Mouse (Mus musculus) hindbrain, embryonic 12.5 days (tissue): ENCODE results near the gene Shroom3. TPM values are rescaled to one million over a fixed set of nuclear protein-coding genes. Genes with fewer than 3 reads are reported as not detected.

Experiments
- ATAC-seq: fragments of 200-750 bp; cut with Nextera tagmentation; 2 replicates; pipeline ENCODE4 v1.8.0; 2017; ENCODE audit warnings: moderate TSS enrichment; ENCODE audit not compliant: low FRiP score
- H3K27ac ChIP-seq: fragments of 300-500 bp; sonication (generic); 2 replicates; pipeline ENCODE4 v1.5.1; 2016; ENCODE audit warnings: mild to moderate bottlenecking
- H3K27me3 ChIP-seq: fragments of 300-500 bp; sonication (generic); 2 replicates; pipeline ENCODE4 v1.6.1; 2016; ENCODE audit warnings: mild to moderate bottlenecking
- H3K36me3 ChIP-seq: fragments of 300-500 bp; sonication (generic); 2 replicates; pipeline ENCODE4 v1.6.1; 2016; ENCODE audit warnings: mild to moderate bottlenecking
- H3K4me1 ChIP-seq: fragments of 300-500 bp; sonication (generic); 2 replicates; pipeline ENCODE4 v1.6.1; 2016
- H3K4me2 ChIP-seq: fragments of 300-500 bp; sonication (generic); replicated peaks from 2 replicates; pipeline ENCODE4 v1.6.1; 2016; ENCODE audit warnings: mild to moderate bottlenecking
- H3K4me3 ChIP-seq: fragments of 300-500 bp; sonication (generic); 2 replicates; pipeline ENCODE4 v1.5.1; 2016; ENCODE audit warnings: mild to moderate bottlenecking
- H3K9ac ChIP-seq: fragments of 300-500 bp; sonication (generic); 2 replicates; pipeline ENCODE4 v1.6.1; 2016; ENCODE audit warnings: mild to moderate bottlenecking, moderate library complexity
- H3K9me3 ChIP-seq: fragments of 300-500 bp; sonication (generic); replicated peaks from 2 replicates; pipeline ENCODE4 v1.6.1; 2016; ENCODE audit warnings: mild to moderate bottlenecking
- WGBS: fragments of 180-500 bp; shearing (Covaris S2); methylation state at CpG from one replicate; pipeline ENCODE4 v1.1.7; 2016; 5-methylcytosine and 5-hydroxymethylcytosine counted together
- polyA plus RNA-seq: library from polyadenylated mRNA; unstranded; fragments of >200 nt; fragmentation: Nextera tagmentation; extraction: Ambion mirVana; gene quantifications from 2 replicates; pipeline ENCODE4 v1.2.1, GENCODE M21; 2016

Gene Shroom3
- polyA plus RNA-seq, 1 experiment from 2014 or later: 6.5 TPM

DNA sequence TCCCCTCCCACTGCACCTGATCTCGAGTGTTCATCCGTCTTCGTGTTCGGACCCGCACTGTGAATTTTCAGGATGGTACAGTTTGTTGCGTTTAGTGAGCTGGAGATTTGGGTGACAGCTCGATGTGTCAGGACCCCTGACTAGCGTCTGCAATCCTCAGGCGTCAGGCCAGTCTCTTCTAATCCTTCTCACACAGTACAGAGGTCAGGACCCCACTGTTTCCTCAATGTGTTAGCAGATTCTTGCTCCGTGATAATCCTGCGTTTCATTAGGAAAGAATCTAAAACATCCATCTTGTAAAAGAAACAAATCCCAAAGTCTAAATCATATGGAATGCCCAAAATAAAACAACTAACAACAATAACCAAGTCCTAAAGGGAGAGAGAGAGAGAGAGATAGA is 18.5 kb downstream of the Shroom3 start:
- Histone ChIP-seq H3K36me3 (no peaks in the 10 kb centered on the region), H3K4me3 (no peak overlapping the region), H3K9ac (no peak overlapping the region), H3K27me3 (no peaks in the 10 kb centered on the region), H3K27ac (no peak overlapping the region), H3K4me2 (no peak overlapping the region), H3K9me3 (no peaks in the 10 kb centered on the region), H3K4me1 (peaks cover 12% of the 10 kb centered on the region)
- no peak for ATAC-seq
- WGBS: 65% methylated on average over 11 of the region's 11 CpGs

DNA sequence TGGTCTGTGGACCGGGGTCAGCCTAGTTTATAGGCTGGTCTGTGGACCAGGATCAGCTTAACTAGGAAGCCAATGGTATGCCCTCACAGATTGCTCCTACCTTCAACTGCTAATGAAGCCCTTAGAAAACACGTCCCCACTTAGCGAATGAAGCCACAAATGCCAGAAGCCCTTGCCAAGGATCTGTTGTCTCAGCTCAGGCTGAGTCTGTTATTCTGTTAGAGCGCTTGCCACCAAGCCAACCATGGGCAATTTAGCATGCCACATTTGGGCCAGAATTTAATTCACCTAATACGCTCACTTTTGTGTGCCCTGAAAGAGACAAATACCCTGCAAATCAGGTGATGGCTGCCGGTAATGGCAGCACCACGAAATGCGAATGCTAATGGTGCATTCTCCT is 20.4 kb downstream of the Shroom3 start:
- WGBS: 82% methylated on average over 8 of the region's 8 CpGs
- H3K9me3 ChIP-seq: no peaks in the 10 kb centered on the region
- no peak overlapping the region for H3K4me3 ChIP-seq
- no peak overlapping the region for H3K4me2 ChIP-seq
- no peak for ATAC-seq
- no peaks in the 10 kb centered on the region for H3K36me3 ChIP-seq
- H3K27me3 ChIP-seq: no peaks in the 10 kb centered on the region
- no peak overlapping the region for H3K9ac ChIP-seq
- H3K27ac ChIP-seq: no peak overlapping the region
- peaks cover 17% of the 10 kb centered on the region for H3K4me1 ChIP-seq

DNA sequence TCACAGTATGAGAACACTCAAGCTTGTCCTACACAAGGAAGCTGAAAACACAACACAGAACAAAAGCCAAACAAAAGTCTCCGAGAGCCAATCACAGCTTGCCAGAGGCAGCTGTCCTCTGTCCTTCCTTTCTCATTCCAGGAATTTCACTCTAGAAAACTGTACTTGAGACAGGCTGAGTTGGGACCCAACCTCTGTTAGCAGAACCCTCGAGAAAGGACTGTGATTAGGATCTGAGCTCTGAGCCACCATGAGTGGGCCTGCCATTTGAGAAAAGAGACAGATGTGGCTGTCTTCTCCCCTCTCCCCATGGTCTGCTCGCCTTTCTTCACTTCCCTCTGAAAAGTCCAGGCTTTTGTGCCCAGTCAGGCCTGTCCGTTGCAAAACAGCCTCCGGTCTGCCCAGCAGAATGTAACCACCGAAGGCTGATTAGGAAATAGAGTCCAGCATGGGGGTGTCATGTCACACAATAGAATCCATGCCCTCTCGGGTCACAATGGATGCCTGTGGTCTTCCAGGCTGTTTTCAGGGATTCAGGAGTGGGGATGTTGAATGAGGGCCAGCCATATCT is 24.8 kb downstream of the Shroom3 start:
- no peak for ATAC-seq
- peak overlapping the region; percentile 3; the same call in 1 of the 2 replicates for H3K9ac ChIP-seq
- H3K4me3 ChIP-seq: no peak overlapping the region
- 0 out of 2 replicates have a peak overlapping the region, but pooled peaks have one; percentile 23 for H3K27ac ChIP-seq
- H3K4me1 ChIP-seq: peaks cover 9% of the 10 kb centered on the region
- WGBS: 16% methylated on average over 7 of the region's 7 CpGs
- H3K27me3 ChIP-seq: no peaks in the 10 kb centered on the region
- no peak overlapping the region for H3K4me2 ChIP-seq
- no peaks in the 10 kb centered on the region for H3K9me3 ChIP-seq
- H3K36me3 ChIP-seq: no peaks in the 10 kb centered on the region

DNA sequence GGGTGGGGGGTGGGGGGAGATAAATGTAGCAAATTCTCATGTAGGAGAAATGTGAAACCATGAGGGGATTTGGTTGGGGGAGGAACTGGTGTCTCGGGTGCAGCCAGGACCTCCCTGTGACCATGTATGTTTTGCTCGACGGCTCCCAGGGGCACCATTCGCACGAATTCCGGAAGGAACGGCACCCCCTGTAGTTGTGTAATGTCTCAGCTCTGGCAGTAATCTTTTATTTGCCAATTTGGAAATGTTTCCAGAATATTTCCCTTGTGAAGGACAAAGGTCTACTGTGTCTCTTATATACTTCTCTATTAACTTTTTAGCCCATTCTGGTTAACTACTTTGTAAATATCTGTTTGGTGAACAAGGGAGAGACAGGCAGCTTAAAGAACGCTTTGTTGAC is 27.5 kb downstream of the Shroom3 start:
- Histone ChIP-seq H3K4me1 (peaks cover 9% of the 10 kb centered on the region), H3K27ac (no peak overlapping the region), H3K9me3 (no peaks in the 10 kb centered on the region), H3K4me2 (no peak overlapping the region), H3K36me3 (no peaks in the 10 kb centered on the region), H3K4me3 (no peak overlapping the region), H3K9ac (no peak overlapping the region), H3K27me3 (no peaks in the 10 kb centered on the region)
- ATAC-seq: no peak
- WGBS: 74% methylated on average over 8 of the region's 8 CpGs

DNA sequence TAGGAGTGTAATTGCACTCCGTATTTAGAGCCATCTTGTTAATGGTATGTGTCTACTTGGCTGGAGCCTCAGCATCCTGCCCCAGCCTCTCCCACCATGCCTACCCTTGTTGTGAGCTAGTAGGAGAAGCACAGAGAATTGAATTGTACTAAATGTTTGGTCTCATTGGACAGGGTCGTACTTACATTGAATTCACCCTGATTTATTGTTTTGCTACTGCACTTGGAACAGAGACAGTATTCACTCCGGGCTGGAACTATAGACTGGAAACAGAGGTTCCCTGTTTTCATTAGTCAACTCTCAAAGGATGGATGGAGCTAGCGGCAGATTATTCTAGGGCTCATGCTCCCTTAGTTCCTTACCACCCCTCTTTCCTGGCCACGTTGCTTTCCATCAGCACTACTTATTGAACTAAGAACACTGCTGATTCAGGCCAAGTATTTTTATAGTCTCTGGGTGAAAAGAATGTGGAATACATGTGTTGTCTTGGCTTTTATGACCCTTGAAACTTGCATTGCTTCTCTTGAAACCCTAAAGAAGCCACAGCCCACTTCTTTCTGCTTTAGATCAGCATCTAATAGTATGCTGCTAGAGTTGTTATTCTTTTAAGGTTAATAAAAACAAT is 28.5 kb downstream of the Shroom3 start:
- no peak overlapping the region for H3K4me2 ChIP-seq
- no peaks in the 10 kb centered on the region for H3K36me3 ChIP-seq
- H3K9ac ChIP-seq: no peak overlapping the region
- peaks cover 8% of the 10 kb centered on the region for H3K4me1 ChIP-seq
- no peak overlapping the region for H3K27ac ChIP-seq
- no peaks in the 10 kb centered on the region for H3K9me3 ChIP-seq
- no peaks in the 10 kb centered on the region for H3K27me3 ChIP-seq
- ATAC-seq: no peak
- 56% methylated on average over 5 of the region's 5 CpGs for WGBS
- H3K4me3 ChIP-seq: no peak overlapping the region

DNA sequence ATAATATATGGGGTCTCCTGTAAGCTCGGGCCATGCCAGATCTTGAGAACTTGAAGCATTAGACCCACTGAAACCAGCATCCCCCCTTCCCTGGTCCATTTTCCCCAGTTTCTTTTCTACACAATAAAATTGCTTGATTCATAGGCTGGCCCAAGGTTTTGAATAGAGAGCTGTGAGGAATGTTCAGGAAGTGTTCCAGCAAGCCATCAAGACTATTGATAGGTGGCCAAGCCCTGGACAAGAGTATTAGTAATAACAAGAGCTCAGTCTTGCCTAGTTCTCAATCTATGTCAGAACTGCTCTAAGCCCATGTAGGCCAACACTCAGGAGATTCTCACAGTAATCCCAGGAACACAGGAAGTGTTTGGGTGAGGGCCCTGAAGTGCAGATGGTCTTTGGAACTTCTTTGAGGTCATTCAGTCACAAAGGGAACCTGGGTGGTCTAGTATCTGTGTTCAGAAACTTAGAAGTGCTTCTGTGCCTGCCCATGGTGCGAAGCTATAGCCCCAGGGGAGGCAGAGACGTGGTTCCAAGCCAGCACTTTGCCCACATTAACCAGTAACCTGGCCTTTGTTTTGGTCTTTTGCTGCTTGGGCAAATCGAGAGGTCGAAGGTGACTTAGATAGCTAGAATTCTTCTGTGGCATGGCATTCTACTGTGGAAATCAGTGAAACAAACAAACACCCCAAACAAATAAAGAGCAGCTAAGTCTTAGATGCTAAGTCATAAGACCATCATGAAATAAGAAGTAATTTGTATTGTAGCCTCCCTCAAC is 29.6 kb downstream of the Shroom3 start:
- no peak overlapping the region for H3K4me3 ChIP-seq
- no peaks in the 10 kb centered on the region for H3K9me3 ChIP-seq
- H3K27ac ChIP-seq: no peak overlapping the region
- 75% methylated on average over 5 of the region's 5 CpGs for WGBS
- H3K36me3 ChIP-seq: no peaks in the 10 kb centered on the region
- peaks cover 6% of the 10 kb centered on the region; the same call in 1 of the 2 replicates for H3K4me1 ChIP-seq
- no peaks in the 10 kb centered on the region for H3K27me3 ChIP-seq
- no peak for ATAC-seq
- no peak overlapping the region for H3K9ac ChIP-seq
- no peak overlapping the region for H3K4me2 ChIP-seq

DNA sequence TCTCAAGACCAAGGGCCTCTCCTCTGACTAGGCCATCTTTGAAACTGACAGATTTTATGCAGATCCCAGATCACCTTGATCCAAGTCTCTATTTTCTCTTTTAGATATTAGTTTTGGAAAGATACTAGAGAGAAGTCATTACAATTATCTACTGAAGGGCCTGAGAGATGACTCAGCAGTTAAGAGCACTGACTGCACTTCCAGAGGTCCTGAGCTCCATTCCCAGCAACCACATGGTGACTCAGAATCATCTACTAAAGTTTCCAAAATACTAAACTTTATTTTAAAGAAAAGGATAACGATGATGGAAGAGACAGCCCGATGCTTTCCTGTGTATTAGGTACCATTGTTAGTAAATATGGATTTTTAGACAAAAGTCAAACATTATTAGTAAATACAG is 31.7 kb downstream of the Shroom3 start:
- H3K27me3 ChIP-seq: no peaks in the 10 kb centered on the region
- H3K4me3 ChIP-seq: no peak overlapping the region
- H3K36me3 ChIP-seq: no peaks in the 10 kb centered on the region
- H3K27ac ChIP-seq: no peak overlapping the region
- H3K4me2 ChIP-seq: no peak overlapping the region
- H3K9ac ChIP-seq: no peak overlapping the region
- no peaks in the 10 kb centered on the region for H3K4me1 ChIP-seq
- no peak for ATAC-seq
- no peaks in the 10 kb centered on the region for H3K9me3 ChIP-seq
- 91% methylated on average over 2 of the region's 2 CpGs for WGBS

DNA sequence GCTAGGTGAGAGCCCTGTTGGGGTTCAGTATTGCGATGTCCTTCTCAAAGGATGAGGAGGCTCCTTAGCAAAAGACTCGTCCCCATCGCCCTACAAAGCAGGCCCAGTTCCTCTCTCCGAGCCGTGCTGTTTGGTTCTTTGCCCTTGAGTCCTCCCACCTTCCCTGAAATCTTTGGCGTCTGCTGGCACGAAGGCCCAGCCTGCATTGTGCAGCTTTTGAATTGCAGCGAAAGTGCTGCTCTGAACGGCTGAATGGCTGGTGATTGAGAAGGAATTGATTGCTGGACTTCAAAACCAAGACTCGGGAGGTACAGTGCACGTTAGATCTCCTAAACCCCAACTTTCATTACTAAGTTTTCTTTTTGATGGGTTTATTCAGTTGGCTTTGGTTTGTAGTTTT is 32.1 kb downstream of the Shroom3 start:
- Histone ChIP-seq H3K4me2 (no peak overlapping the region), H3K27ac (no peak overlapping the region), H3K27me3 (no peaks in the 10 kb centered on the region), H3K9ac (no peak overlapping the region), H3K4me1 (no peaks in the 10 kb centered on the region), H3K4me3 (no peak overlapping the region), H3K36me3 (no peaks in the 10 kb centered on the region), H3K9me3 (no peaks in the 10 kb centered on the region)
- ATAC-seq: no peak
- WGBS: 40% methylated on average over 11 of the region's 11 CpGs

DNA sequence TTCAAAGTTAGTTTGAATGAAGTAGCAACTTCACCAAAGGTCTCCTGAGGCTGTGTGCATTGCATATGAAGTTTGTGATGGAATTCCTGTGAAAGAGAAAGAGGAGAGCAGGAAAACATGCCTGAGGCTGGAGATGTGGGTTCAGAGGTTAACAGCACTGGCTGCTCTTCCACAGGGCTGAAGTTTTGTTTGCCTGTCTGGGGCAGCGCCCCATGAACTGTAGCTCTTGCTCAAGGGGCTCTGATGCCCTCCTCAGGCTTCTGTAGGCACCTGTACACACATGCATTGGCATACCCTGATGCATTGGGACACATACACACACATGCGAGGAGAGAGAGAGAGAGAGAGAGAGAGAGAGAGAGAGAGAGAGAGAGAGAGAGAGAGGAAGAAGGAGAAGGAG is 32.7 kb downstream of the Shroom3 start:
- Histone ChIP-seq H3K4me2 (no peak overlapping the region), H3K4me3 (no peak overlapping the region), H3K4me1 (no peaks in the 10 kb centered on the region), H3K27ac (no peak overlapping the region), H3K36me3 (no peaks in the 10 kb centered on the region), H3K9ac (no peak overlapping the region), H3K9me3 (no peaks in the 10 kb centered on the region), H3K27me3 (no peaks in the 10 kb centered on the region)
- WGBS: 81% methylated on average over 2 of the region's 2 CpGs
- ATAC-seq: no peak

DNA sequence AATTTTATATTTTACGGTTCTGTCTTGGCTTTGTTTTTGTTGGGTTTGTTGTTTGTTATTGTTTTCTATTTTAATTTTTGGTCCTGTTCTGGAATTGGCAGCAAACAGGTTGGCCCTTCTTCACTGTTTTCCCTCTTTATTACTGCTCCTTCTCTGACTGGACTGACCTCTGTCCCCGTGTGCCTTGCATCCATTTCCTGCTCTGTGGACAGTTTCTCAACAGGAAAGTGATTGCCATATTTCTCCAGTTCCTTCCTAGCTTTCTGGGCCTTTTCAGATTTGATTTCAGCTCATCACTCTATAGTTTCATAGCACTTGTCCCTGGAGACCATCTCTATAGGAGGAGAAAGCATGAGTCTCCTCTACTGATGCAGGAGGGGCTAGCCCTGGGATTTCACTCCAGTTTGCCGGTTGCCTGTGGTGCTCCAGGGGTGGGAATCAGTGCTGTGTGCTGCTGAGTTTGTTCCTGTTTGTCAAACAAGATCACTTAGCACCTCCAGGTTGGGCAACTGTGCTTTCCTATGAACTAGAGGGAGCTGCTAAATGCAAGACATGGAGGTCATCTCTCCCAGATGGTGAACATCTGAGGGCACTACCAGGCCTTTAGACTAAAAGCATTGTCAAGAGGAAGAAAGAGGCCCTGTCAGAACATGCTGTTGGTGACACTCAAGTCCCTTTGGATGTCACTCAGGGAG is 34.6 kb downstream of the Shroom3 start:
- Histone ChIP-seq H3K36me3 (no peaks in the 10 kb centered on the region), H3K4me1 (no peaks in the 10 kb centered on the region), H3K27me3 (no peaks in the 10 kb centered on the region), H3K4me2 (no peak overlapping the region), H3K4me3 (no peak overlapping the region), H3K9me3 (no peaks in the 10 kb centered on the region), H3K9ac (no peak overlapping the region), H3K27ac (no peak overlapping the region)
- 72% methylated on average over 3 of the region's 3 CpGs for WGBS
- no peak for ATAC-seq

DNA sequence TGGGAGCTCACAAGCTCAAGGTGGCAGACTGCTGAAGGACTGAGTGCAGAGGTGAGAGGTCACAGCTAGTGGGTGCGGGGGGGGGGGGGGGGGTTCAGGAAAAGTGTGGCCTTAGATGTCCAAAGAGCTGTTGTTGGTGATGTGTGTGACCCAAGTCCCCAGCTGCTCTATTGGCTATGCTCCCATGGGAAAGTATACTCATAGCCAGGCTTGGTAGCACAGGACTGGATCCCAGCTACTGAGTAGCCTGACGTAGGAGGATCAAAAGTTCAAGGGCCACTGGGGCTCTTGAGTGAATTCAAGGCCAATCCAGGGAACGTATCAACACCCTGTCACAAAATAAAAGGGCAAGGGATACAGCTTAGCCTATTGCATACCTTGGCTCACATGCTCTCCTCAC is 35.6 kb downstream of the Shroom3 start:
- Histone ChIP-seq H3K36me3 (no peaks in the 10 kb centered on the region), H3K4me3 (no peak overlapping the region), H3K27me3 (no peaks in the 10 kb centered on the region), H3K4me2 (no peak overlapping the region), H3K9ac (no peak overlapping the region), H3K27ac (no peak overlapping the region), H3K9me3 (no peaks in the 10 kb centered on the region), H3K4me1 (no peaks in the 10 kb centered on the region)
- 71% methylated on average over 2 of the region's 3 CpGs for WGBS
- ATAC-seq: no peak

DNA sequence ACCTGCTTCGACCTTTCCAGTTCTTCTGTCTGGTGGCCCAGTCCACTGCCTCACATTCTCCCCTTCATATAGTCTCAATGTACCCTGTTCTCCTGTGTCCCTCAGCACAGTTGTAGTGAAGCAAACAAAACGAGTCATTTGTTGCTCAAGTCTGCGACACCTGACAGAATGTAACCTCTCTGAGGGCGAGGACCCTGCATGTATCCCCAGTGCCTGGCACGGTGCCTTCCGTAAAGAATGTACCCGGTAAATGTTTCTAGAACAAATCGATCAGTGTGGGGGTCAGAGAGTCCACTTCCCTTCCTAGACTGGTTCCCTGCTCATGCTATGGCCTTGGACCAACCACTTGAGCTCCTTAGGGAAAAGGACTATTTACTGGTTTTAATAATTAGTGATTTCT is 38.4 kb downstream of the Shroom3 start:
- Histone ChIP-seq H3K27ac (no peak overlapping the region), H3K4me1 (no peaks in the 10 kb centered on the region), H3K9me3 (no peaks in the 10 kb centered on the region), H3K27me3 (no peaks in the 10 kb centered on the region), H3K4me3 (no peak overlapping the region), H3K9ac (no peak overlapping the region), H3K4me2 (no peak overlapping the region), H3K36me3 (no peaks in the 10 kb centered on the region)
- ATAC-seq: no peak
- 89% methylated on average over 8 of the region's 8 CpGs for WGBS
